Mouse (Mus musculus) 416B (cell line): ENCODE measurements around the gene Cmtm5.

Source experiments
- DNase-seq: peaks from one replicate; pipeline ENCODE4 v3.0.0; 2011; ENCODE audit warnings: low read depth

Gene Cmtm5

GRCm38 (mm10) chr14:54935904-54936830 lies at the start of gene Cmtm5:
Gene Cmtm5 (plus strand): TSS chr14:54936261.
- no peak for DNase-seq

DNA sequence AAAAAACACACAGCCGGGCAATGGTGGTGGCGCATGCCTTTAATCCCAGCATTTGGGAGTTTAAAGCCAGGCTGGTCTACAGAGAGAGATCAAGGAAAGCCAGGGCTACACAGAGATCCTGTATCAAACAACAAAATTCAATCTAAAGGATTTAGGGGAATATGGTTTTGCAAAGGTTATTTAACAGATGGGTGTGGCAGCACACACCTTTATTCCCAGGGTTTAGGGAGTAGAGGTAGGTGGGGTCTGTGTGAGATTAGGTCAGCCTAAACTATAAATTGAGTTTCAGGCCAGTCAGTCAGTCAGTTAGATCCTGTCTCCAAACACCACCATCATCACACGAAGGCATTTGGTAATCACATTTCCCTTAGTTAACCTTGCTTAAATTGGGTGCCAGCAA lies 43.9 kb upstream of the Cmtm5 start, which contains the start of gene Pabpn1:
TSS of gene Pabpn1 (plus strand) at position 301 of the 400 bp plus-strand sequence.
- no peak for DNase-seq

DNA sequence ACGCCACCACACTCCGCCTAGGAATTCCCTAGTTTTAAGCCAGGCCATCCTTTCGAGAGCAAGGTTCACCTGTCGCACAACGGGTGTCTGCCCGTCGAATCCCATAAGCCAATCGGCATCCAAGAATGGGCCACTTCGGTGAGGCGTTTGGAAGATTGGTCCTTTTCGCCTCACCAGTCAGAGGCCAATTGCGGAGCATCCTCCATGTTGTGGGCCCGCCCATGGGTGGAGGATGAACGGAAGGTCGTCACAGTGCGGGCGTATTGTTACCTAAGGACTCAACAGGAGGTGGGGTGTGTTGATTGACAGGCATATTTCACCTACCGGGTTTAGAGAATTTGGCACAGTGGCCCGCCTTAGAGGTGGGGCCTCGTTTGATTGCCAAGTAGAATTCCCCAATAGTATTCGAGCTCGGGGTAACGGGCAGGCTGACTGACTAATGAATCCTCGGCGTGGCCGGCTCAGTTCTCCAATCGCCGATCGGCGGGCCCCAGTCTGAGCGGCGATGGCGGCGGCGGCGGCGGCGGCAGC lies 42.3 kb upstream of the Cmtm5 start:
- peak; percentile 100 for DNase-seq

- DNase-seq: peak; percentile 67
Measured at GRCm38 (mm10) chr14:54894296-54895151, 41.5 kb upstream of the Cmtm5 start.

DNA sequence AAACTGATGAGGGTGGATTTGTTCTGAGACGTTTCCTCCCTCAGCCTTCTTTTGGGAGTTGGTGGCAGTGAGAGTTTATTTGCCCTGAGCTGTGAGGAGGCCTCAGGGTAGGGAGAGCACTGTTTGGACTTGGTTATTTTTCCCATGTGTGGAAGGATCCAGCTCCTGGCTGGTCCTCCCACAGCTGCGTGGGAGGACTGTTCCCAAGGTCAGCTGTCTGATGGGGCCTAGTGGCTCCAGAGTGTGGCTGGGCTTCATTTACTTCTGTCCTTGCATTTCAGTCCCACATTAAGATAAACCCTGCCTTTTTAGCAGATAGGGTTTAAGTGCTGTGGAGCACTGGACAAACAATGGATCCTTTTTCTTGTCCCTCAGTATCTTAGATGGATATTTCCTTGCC lies 38.6 kb upstream of the Cmtm5 start:
- DNase-seq: no peak

DNA sequence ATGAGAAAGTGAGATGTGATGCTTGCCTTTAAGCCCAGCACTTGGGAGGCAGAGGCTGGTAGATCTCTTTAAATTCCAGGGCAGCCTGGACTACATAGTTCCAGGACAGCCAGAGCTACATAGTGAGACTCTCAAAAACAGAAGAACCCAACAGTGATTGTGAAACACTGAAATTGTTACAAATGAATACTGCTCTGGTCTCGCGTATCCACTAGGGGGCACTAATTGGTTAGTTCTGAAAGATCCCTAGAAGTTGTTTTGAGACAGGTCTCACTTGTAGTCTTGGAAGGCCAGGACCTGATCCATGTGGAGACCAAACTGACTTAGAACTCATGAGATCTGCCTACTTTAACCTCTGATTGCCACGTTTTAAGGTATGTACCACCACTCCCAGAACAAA lies 35.7 kb upstream of the Cmtm5 start:
- peak; percentile 88 for DNase-seq

DNA sequence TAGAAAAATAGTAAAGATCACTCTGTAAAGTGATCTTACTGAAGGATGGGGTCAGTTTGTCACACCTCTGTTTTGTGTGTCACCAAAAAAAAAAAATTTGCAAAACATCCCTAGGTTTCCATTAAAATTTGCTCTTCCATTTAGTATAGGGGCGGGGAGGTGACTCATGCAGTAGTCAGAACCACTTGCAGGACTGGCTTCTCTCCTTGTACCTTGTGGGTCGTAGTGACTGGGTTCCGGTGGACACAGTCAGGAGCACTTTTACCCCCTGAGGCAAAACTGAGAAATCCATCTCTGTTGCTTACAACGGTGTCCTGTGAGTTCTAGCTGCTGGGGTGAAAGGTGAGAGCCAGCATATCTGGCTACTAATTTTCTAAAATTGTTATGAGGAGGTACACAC lies 32.4 kb upstream of the Cmtm5 start:
- DNase-seq: peak; percentile 65

DNA sequence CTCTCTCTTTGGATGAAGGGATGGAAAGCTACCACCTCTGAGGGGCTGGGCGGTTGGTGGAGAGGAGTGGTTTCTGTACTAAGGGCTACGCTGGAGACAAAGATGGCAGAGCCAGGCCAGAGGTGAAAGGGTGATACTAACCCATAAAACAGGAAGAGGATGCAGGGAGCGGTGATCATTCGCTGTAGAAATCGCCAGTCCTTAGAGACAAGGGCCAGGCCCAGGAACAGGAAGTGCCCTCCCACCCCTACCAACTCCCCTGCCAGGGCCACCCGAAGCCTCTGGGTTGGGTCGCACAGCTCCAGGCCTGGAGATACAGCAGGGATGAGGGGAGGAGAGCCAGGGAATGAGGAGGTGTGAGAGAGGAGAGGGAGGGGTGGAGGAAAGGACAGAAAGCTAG lies 27.4 kb upstream of the Cmtm5 start:
- no peak for DNase-seq

GRCm38 (mm10) chr14:54912109-54912850 lies 23.8 kb upstream of the Cmtm5 start:
- no peak for DNase-seq

- no peak for DNase-seq
Measured at GRCm38 (mm10) chr14:54912886-54913285, 23.2 kb upstream of the Cmtm5 start, which contains the start of gene Slc22a17. Gene Slc22a17 (minus strand): TSS chr14:54913132.

DNA sequence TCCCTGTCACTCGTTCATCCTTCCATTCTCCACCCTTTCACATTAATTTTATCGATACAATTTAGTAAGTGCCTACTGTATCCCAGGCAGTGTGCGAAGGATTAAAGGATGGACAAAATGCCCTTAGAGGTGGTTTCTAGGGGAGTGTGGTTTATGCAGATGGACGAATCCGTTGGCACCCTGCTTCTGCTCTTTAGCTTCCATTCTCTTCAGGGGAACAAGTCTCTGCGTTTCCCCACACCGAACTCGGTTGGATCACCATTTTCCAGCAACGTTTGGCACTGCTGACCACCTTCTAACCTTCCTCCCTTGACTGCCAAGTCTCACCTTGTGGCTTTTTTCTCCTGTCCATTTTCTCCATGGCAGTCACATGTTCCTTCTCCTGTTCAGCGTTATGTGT lies 22.7 kb upstream of the Cmtm5 start:
- DNase-seq: no peak

DNA sequence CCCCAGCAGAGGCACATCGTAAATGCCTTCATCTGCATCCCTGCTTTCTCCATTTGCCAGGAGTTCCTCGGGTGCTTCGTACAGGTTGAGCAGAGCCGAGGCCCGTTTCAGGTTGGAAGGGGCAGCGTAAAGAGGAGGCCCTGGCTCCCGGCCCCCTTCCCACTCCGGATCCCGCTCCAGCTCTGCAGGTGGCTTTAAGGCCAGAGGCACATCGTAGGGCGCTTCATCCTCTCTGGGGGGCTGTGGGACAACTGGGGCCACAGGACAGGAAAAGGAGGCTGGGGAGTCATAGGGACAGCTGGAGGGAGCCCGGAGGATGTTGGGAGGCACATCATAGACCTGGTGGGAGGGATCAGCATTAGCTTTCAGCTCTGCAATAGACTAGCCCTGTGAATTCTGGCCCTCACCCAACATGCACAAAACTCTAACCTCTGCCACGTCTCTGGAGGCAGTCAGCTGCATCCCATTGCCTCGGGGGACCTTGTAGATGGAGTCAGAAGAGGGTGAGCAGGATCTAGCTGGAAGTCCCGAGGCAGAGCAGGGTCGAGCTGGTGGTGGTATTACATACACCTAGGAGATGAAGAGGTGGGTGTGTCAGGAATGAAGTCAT lies 15.9 kb upstream of the Cmtm5 start:
- no peak for DNase-seq

DNA sequence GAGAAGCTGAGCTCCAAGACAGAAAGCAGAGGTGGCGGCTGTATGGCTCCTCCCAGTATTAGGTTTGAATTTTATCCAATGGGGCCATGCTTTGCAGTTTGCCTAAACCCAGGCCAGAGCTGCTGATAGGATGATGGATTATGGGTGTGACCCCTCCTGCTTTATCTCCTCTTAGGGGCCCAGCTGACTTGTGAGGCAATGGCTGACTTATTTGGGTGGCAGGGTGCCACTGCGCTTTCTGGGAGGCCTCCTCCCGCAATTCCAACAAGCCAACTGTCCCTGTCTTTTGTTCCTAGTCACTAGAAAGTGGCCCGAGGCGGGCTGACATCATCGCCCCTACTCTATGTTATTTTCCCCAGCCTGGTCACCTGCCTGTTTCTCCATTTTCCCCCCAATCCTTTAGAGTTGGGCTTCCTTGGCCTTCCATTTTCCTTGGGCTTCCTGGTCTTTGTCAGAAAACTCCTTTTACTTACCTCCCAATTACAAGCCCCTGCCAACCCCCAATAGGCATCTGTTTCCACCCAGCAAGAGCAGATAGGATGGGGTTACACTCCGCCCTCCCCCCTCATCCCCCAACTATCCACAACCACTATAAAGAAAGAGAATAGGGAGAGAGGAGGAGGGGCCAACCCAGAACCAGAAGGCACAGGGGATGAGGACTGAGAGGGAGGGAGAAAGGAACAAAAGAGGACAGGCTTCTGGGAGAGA lies 11.3 kb upstream of the Cmtm5 start:
- DNase-seq: no peak

- DNase-seq: no peak
Measured at GRCm38 (mm10) chr14:54925349-54926342, 10.4 kb upstream of the Cmtm5 start, which contains the start of gene Efs. Gene Efs (minus strand): TSS chr14:54926126.

GRCm38 (mm10) chr14:54926401-54927158 lies 9.5 kb upstream of the Cmtm5 start:
- DNase-seq: no peak

- DNase-seq: no peak
Measured at GRCm38 (mm10) chr14:54927296-54927695, 8.8 kb upstream of the Cmtm5 start.

GRCm38 (mm10) chr14:54929801-54930200 lies 6.3 kb upstream of the Cmtm5 start:
- DNase-seq: no peak

GRCm38 (mm10) chr14:54930431-54930830 lies 5.6 kb upstream of the Cmtm5 start:
- DNase-seq: no peak
